Mouse (Mus musculus): ENCODE measurements around the gene Cnpy2. TPM values are rescaled to one million over a fixed set of nuclear protein-coding genes. Genes with fewer than 3 reads are reported as not detected.
"Not testable (repeated sequence)": the region's sequence is repeated elsewhere in the genome, so short reads cannot be mapped to it uniquely, and the experiment has no call there.

Cnpy2 gene
- total and polyA plus RNA-seq, 2 experiments, result 72.0 to 107 TPM

DNA sequence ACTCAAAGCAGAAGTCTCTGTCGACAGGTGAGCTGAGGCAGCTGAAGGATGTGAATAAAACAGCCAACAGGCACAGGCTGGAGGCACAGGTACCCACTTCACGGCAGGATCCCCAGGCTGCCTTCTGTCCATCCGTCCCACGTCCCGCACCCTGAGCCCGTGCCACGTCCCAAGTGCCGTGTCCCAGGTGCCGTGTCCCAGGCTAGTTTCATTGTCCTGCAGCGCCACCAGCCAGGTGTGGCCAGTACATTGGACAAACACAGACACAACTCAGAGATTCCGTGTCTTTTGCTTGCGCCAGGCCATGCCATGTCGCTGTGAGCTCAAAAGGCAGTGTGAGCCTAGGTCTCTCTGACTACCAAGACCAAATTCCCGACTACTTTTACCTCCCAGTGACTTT, 40.6 kb upstream of the Cnpy2 start:
- WGBS, result 92% methylated on average over 14 of the region's 14 CpGs
- H3K4me3 ChIP-seq (ENCODE audit: insufficient read depth, low read depth, low read length), result no peak overlapping the region
- no peak overlapping the region for H3K27ac ChIP-seq (replicated peaks; ENCODE audit: insufficient read depth, low read depth, low read length)
- 0 out of 2 replicates have a peak overlapping the region, but pooled peaks have one; percentile 19 for H3K9ac ChIP-seq (ENCODE audit: low read depth, low read length)
- no peak for TF ChIP-seq POLR2A (IDR thresholded peaks at IDR 0.05; ENCODE audit: extremely low read depth, insufficient read depth, low read length)
- no peak for TF ChIP-seq CTCF (IDR thresholded peaks at IDR 0.05; ENCODE audit: low read depth, low read length)
- no peaks in the 10 kb centered on the region; the same call in 1 of the 2 replicates for H3K4me1 ChIP-seq (ENCODE audit: control insufficient read depth, insufficient read depth, low read length)
- H3K27me3 ChIP-seq (ENCODE audit: control insufficient read depth, insufficient read depth, low read length), result no peaks in the 10 kb centered on the region
- H3K36me3 ChIP-seq (ENCODE audit: control insufficient read depth, insufficient read depth, low read length), result peaks cover 83% of the 10 kb centered on the region
- H3K79me2 ChIP-seq (ENCODE audit: control insufficient read depth, insufficient read depth, low read length), result peaks cover under 1% of the 10 kb centered on the region; the same call in 1 of the 2 replicates
- no peak for DNase-seq (ENCODE audit: extremely low read depth, low read depth, low spot score)

GRCm38 (mm10) chr10:128282886-128283450, 39.3 kb upstream of the Cnpy2 start:
- peaks cover 83% of the 10 kb centered on the region for H3K36me3 ChIP-seq (ENCODE audit: control insufficient read depth, insufficient read depth, low read length)
- WGBS, result 53% methylated on average over 20 of the region's 20 CpGs

GRCm38 (mm10) chr10:128283604-128284579, 38.4 kb upstream of the Cnpy2 start:
- Histone ChIP-seq H3K27ac (replicated peaks; ENCODE audit: insufficient read depth, low read depth, low read length) (no peak overlapping the region), H3K36me3 (ENCODE audit: control insufficient read depth, insufficient read depth, low read length) (peaks cover 84% of the 10 kb centered on the region), H3K4me1 (ENCODE audit: control insufficient read depth, insufficient read depth, low read length) (no peaks in the 10 kb centered on the region; the same call in 1 of the 2 replicates), H3K79me2 (ENCODE audit: control insufficient read depth, insufficient read depth, low read length) (no peaks in the 10 kb centered on the region; the same call in 1 of the 2 replicates), H3K27me3 (ENCODE audit: control insufficient read depth, insufficient read depth, low read length) (no peaks in the 10 kb centered on the region), H3K9ac (ENCODE audit: low read depth, low read length) (no peak overlapping the region), H3K4me3 (ENCODE audit: insufficient read depth, low read depth, low read length) (no peak overlapping the region)
- TF ChIP-seq CTCF (IDR thresholded peaks at IDR 0.05; ENCODE audit: low read depth, low read length), result peak; percentile 69
- TF ChIP-seq POLR2A (IDR thresholded peaks at IDR 0.05; ENCODE audit: extremely low read depth, insufficient read depth, low read length), result no peak
- 65% methylated on average over 31 of the region's 31 CpGs for WGBS
- peak; percentile 32 for DNase-seq (ENCODE audit: extremely low read depth, low read depth, low spot score)

More at GRCm38 (mm10) chr10:128282886-128283450, 39.3 kb upstream of the Cnpy2 start:
- H3K79me2 ChIP-seq (ENCODE audit: control insufficient read depth, insufficient read depth, low read length), result no peaks in the 10 kb centered on the region; the same call in 1 of the 2 replicates
- no peak overlapping the region for H3K4me3 ChIP-seq (ENCODE audit: insufficient read depth, low read depth, low read length)
- H3K27ac ChIP-seq (replicated peaks; ENCODE audit: insufficient read depth, low read depth, low read length), result peak overlapping the region; percentile 43; the same call in 1 of the 2 replicates
- no peak for TF ChIP-seq CTCF (IDR thresholded peaks at IDR 0.05; ENCODE audit: low read depth, low read length)
- TF ChIP-seq POLR2A (IDR thresholded peaks at IDR 0.05; ENCODE audit: extremely low read depth, insufficient read depth, low read length), result no peak
- H3K9ac ChIP-seq (ENCODE audit: low read depth, low read length), result no peak overlapping the region
- no peaks in the 10 kb centered on the region for H3K27me3 ChIP-seq (ENCODE audit: control insufficient read depth, insufficient read depth, low read length)
- no peaks in the 10 kb centered on the region; the same call in 1 of the 2 replicates for H3K4me1 ChIP-seq (ENCODE audit: control insufficient read depth, insufficient read depth, low read length)
- peak; percentile 62 for DNase-seq (ENCODE audit: extremely low read depth, low read depth, low spot score)

- H3K4me1 ChIP-seq (ENCODE audit: control insufficient read depth, insufficient read depth, low read length), result not testable (repeated sequence)
Measured at GRCm38 (mm10) chr10:128290594-128290993, 31.7 kb upstream of the Cnpy2 start.

DNA sequence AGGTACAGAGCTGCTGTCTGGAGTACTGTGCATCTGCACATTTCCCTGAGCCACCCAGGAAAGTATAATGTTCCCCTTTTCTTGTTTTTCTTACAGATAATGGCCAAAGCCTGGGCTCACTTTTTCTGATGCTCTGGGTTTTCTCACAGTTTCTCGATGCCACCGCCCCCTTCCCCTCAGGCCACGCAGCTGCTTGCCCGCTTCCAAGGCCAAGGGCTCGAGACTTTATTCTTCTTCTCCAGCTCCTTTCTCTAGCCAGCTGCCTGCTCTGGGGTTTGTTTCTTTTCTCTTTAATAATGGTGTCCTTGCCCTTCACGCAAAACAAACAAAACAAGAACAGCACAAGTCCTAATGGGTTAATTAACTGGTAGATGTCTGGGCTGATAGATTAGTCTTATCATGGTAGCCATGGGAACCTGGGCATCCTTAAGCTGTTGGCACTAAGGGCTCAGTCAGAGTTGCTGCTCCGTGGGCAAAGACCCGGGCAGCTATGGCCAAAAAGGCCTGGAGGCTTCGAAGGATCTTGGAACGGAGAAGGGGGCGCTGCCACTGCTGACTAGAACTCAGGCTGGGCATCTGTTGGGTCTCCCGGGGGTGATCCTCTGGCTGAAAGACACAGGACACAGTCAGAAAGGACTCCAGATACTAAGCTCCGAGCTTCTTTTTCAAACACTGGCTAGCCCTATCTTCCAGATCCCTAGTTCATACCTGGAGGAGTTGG, 25.7 kb upstream of the Cnpy2 start:
- H3K27me3 ChIP-seq (ENCODE audit: control insufficient read depth, insufficient read depth, low read length), result no peaks in the 10 kb centered on the region
- H3K36me3 ChIP-seq (ENCODE audit: control insufficient read depth, insufficient read depth, low read length), result peaks cover 18% of the 10 kb centered on the region
- H3K4me3 ChIP-seq (ENCODE audit: insufficient read depth, low read depth, low read length), result no peak overlapping the region
- no peak for DNase-seq (ENCODE audit: extremely low read depth, low read depth, low spot score)
- WGBS, result 88% methylated on average over 13 of the region's 13 CpGs
- no peak overlapping the region for H3K9ac ChIP-seq (ENCODE audit: low read depth, low read length)
- TF ChIP-seq CTCF (IDR thresholded peaks at IDR 0.05; ENCODE audit: low read depth, low read length), result no peak
- no peak for TF ChIP-seq POLR2A (IDR thresholded peaks at IDR 0.05; ENCODE audit: extremely low read depth, insufficient read depth, low read length)
- peaks cover 1% of the 10 kb centered on the region; the same call in 1 of the 2 replicates for H3K4me1 ChIP-seq (ENCODE audit: control insufficient read depth, insufficient read depth, low read length)
- no peak overlapping the region for H3K27ac ChIP-seq (replicated peaks; ENCODE audit: insufficient read depth, low read depth, low read length)
- no peaks in the 10 kb centered on the region for H3K79me2 ChIP-seq (ENCODE audit: control insufficient read depth, insufficient read depth, low read length)

More at GRCm38 (mm10) chr10:128290594-128290993, 31.7 kb upstream of the Cnpy2 start:
- not testable (repeated sequence) for H3K27ac ChIP-seq (replicated peaks; ENCODE audit: insufficient read depth, low read depth, low read length); H3K9ac ChIP-seq (ENCODE audit: low read depth, low read length); H3K27me3 ChIP-seq (ENCODE audit: control insufficient read depth, insufficient read depth, low read length); H3K4me3 ChIP-seq (ENCODE audit: insufficient read depth, low read depth, low read length); DNase-seq (ENCODE audit: extremely low read depth, low read depth, low spot score); H3K79me2 ChIP-seq (ENCODE audit: control insufficient read depth, insufficient read depth, low read length)
- H3K36me3 ChIP-seq (ENCODE audit: control insufficient read depth, insufficient read depth, low read length), result peaks cover 69% of the 10 kb centered on the region
- WGBS, result 94% methylated on average over 1 of the region's 1 CpGs
